Mouse (Mus musculus): ENCODE data around the gene Eef1a2. TPM values are rescaled to one million over a fixed set of nuclear protein-coding genes. Genes with fewer than 3 reads are reported as not detected.

The Eef1a2 gene
- total RNA-seq, 2 experiments from 2014 or later, result 69.0 to 168 TPM

DNA sequence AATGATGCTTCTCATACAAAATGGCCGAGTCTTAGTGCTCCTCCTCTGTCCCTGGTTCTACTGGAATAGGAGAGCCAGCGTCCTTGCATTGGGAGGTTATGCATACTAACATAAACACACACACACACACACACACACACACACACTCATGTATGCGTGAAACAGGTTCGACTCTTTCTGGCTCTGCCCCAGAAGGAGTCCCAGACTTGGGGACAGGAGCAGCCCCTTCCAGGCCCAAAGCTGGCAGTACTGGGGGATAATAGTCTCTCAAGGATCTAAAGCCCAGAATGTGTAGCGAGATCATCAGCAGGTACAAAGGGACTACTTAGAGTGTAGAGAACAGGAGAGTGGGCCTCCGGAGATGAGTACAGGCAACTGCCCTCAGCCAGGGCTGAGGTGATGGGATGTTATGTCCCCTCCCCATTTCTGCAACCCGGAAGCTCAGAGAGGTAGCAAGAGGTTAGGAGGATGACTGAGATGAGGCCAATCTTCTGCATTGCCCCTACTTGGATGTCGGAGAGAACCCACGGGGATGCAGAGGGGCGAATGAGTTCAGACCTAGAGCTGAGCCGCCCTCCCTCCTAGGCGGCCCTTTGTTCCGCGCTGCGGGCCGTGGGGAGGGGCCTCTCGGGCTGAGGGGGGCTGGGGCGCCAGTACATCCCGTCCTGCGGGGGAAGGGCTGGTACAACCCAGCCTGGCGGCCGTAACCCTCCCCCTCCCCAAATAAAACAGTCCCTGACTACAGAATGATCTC is 22.8 kb downstream of the Eef1a2 start:
- DNase-seq, result no peak

DNA sequence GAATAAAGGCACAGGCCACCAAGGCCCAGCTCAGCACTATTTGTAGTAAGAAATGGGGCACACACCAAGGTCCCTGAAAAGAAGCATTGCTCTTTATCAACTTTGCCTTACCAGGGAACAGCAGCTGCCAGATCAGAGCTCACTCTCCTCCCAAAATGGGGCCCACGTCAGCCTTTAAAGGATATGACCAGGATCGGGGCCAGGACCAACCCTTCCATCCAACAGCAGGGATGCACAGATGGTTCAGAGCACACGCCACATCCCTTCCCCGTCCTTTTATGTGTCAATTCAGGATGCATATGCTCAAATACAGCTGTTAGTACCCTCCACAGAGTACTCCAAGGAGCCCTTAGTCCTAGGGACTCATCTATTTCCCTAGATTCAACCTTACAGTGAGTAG is 26.6 kb downstream of the Eef1a2 start:
- DNase-seq, result no peak

DNA sequence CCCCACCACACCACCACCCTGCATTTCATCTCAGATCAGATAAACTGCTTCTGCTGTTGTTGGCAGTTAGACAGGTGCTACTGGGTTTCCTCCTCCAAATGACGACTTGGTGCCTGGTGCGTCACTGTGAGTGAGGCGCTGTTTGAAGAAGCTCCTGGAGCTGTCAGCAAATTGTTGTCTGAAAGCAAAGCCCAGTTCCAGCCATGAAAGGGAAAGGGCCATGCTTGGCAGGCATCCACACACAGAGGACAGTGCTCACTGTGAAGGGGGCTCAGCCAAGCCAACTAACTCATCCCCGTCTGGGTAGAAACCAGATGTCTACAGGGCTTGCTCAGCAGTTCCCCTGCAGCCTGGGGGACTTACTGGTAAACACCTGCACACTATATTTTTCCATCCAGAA is 27.9 kb downstream of the Eef1a2 start:
- DNase-seq, result no peak

DNA sequence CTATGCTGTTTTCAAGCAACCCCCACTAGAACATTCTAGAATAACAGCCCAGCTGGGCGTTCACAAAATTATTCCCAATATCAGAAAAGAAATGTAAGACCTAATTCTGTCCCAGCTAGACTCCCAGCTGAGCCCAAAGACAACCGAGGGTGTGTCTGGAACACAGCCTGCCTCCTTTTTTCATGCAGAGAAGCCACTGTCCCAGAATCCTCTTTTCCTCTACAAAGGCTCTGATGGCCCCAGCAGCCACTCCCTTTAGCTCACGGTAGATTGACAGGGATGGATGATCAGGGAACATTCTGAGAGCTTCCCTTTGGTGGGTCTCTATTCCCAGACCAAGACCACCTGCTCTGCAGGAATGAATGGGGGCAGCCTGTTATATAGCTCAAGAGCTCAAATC is 29.0 kb downstream of the Eef1a2 start:
- DNase-seq, result no peak

DNA sequence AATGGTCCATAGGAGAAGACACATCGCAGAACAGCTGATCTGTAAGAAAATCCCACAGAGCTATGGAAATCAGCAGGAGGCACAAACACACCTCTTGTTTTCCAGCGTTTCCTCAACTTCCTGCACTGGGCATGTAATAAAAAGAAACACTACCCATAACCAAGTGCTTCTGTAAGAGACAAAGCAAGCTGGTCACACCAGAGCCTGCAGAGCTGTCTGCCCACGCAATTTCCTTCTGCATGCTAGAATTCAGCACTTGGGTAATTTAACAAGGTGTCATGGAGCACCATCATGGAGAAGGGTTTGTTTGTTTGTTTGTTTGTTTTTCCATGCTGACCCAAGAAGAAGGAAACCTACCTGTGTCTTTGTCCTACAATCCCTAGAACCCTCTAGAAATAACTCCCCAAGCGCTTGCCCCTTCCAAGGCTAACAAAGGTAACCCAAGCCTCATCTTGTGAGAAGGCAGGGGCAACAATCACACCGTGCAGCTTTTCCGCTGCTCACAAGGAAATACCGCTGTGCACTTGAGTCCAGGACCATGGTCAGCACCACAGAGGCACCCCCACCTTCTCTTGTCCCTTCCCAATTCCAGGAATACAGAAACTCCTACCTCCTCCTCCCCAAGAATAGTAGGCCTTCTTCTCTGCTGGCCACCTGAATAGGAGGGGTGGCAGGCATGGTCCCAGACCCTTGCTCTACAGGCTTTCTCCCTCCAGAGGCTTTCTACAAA is 30.9 kb downstream of the Eef1a2 start:
- peak; percentile 45 for DNase-seq

DNA sequence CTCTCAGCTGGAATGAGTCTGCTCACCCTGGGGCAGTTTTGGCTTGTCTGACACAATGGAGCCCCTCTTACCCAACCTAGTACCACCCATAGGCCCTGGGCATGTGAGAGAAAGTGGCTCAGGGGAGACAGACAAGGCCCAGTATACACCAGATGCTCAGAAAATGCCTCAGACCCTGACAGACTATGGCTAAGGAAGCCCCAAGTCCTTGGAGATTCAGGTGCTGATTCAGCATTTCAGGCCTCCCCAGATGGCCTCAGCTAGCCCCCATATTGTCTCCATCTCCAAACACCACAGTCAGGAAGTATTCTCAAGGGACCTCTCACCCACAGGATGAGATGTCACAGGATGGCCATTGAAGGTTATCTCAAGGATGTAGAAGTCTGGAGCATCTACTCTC is 34.2 kb downstream of the Eef1a2 start:
- no peak for DNase-seq

DNA sequence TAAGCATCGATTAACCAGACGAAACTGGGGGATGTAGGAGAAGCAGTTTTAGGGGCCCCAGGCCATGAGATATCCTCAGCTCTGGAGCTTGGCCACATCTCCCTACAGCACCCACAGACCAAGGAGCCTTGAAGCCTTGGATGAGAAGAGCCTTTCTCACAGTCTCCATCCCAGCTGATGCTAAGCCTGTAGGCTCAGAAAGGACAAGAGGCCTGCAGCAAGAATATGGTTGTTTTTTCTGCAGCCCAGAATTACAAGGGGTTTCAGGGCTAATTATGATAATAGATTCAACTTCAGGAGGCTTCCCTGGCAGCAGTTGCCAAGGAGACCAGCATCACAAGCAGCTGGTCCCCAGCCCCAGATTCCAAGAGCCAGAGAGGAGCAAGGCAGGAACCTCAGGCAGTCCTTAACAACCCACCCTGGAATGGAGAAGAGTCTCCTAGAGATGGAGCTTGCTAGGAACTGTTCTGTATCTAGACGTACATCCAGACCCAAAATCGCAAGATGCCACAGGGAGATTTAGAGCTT is 35.8 kb downstream of the Eef1a2 start:
- no peak for DNase-seq

DNA sequence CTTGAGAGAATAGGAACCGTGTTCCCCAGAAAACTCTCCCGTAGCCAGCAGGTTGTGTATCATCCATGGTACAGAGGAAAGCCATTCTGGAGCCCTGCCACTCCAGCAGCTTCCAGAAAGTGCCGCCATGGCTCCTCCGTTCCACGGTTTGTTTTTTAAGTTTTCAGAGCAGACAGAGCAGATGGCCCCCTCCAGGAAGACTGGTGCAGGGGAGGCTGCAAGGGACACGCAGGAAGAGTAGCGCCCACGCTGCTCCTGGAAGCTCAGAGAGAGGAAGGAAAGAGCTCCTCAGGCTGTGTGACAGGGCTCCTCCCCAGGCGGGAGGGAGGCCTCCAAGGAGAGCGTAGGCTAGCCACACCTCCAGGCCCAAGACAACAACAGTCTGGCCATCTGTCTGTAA is 36.9 kb downstream of the Eef1a2 start:
- no peak for DNase-seq

DNA sequence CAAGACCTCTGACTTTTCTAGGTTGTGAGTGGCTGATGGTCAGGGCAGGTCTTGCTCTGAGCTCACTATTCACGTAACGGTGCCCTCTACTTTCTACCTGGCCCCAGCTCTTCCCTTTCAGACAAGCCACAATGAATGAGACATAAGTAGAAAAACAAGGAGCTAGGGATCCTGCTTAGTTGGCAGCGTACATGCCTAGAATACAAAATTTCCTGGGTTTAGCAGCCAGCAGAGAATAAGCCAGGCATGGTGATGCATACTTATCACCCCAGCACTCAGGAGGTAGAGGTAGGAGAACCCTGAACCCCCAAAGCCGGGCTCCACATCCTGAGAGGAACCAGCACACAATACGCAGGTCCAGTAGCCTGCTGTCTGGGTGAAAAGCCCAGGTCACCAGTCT is 40.4 kb downstream of the Eef1a2 start:
- DNase-seq, result no peak

DNA sequence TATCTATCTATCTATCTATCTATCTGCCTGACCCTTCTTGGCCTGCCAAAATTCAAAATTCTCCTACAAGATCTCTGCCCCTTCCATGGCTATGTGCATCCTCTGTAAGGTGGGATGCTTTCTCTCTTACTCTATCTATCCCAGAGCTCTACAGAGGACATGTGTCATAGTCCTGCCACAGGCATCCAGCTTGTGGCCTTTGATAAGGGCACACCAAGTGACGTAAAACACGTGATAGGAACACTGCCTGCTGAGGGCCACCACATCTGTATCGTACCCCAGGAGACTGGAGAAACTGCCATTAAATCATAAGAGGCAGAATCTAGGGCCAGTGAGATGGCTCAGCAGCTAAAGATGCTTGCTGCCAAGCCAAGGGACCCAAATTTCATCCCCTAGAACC is 41.4 kb downstream of the Eef1a2 start:
- DNase-seq, result no peak

DNA sequence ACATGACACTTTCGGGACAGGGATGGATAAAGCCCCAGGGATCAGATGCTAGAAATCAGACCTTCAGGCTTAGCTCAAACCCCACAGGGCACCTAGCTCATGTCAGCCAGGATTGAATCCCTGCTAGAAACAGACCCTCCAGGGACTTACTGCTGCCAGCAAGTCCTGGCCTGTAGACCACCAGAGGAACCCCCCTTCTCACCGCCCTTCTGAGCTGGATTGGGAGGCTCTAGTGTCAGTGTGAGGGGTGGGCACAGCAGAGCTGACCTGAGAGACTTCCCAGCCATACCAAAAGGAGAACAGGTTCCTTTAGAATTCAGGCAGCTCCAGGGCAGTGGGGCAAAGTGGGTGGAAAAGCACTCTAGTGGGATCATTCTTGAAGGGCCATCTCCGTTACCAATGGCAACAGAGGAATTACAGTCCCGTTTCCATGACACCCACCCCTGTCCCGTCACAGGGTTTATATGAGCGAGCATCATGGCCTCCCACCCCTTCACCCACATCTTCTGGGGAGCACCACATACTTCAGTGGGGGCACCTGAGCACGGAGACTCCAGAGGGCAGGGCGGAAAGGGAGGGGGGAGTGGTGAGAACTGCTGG is 43.0 kb downstream of the Eef1a2 start:
- no peak for DNase-seq

DNA sequence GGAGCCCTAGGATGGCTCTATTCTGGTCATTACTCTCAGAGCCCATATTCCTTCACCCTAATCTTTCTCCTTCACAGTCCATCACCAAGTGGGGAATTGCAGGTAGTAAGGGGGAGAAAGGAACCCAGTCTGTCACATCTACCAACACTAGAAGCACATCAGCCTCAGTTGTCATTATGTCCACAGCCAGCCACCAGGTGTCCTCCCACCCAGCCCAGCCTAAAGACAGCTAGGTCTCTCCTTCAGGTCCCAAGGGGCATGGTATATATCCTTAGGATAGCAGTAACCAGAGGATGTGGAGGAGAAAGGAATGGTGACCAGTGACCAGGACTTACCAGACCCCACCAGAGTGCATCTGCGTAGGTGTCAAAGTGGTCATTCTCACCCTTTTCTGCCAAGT is 45.1 kb downstream of the Eef1a2 start:
- DNase-seq, result no peak

DNA sequence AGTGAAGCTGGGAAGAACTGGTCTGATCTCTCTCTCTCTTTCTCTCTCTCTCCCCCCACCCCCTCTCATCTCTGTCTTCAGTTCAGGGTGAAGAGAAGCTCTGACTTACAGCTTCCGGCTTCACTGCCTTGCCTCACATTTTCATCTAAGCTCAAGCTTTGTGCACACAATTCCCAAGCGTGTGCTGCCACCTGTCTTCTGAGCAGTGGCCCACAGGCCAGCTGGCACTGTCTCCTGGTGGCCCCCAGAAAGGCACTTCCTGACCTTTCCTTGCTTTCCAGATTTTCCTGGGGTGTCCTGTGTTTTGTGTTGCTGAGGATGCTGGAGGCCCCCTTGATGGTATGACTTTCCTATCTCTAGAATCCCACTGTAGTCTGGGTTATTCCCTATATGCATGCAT is 52.7 kb downstream of the Eef1a2 start:
- DNase-seq, result no peak

DNA sequence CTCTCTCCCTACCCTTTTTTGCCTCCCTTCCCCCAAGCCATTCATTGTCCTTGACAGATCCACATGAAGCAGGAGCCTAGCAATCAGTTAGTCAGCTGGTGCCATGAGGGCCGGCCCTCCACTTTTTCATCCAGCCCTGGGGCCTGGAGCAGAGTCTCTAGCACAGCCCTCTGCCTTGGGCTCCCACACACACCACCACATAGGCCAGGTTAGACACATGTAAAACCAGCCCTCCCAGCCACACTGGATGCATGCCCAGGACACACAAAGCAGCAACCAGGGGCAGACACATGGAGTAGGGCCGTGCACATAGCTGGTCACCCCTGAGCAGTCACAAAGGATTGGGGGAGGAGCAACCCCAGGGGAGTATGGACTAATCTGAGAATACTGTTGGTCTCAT is 54.7 kb downstream of the Eef1a2 start:
- peak; percentile 43 for DNase-seq

DNA sequence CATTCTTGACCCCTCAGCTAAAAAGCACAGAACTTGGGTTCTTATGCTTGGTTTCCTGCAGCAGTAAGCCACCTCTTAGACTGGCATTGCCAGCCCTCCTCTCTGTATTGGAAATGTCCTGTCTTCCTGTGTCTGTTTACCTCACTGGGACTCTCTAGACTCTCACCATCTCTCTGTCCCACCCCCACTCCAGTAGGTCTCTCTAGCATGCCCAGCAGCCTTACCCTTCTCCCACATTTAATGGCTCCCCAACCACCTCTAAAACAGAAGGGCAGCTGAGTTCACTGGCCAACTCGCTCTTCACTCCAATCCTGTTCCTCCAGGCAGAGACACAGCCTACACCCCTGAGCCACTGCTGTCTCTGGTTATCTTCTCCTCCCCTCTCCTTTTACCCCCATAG is 55.2 kb downstream of the Eef1a2 start:
- no peak for DNase-seq

DNA sequence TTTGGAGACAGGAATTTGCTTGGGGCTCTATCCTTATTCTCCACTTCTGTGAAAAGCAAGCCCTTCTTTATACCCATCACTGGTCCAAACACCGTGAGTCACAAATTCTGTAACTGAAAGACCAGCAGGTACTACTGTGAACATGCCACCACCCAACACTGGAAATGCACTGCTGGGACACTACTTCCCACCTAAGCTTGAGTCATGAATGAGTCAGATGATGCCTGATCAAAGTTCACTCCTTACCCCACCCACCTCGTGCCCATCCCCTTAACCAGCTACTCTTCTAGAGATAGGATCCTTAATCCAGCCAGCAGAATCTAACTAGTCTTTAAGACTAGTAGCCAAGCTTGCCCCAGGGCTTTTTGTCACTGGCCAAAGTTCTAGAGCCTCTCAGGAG is 56.7 kb downstream of the Eef1a2 start:
- DNase-seq, result no peak

Other genes with a start within 250 kb of the Eef1a2 start
- 10 to 100 TPM; 44.8 to 55.9 TPM for gene Ythdf1, start 236.1 kb downstream of the Eef1a2 start, total RNA-seq (2021)
- gene Birc7, start 228.0 kb downstream of the Eef1a2 start, total RNA-seq (2021), result not detected
- gene Nkain4, start 202.3 kb downstream of the Eef1a2 start, total RNA-seq (2021), result 10 to 100 TPM in 1 of 2 experiments, 1 to 10 TPM in 1; 7.6 to 10.4 TPM
- gene Arfgap1, start 189.8 kb downstream of the Eef1a2 start, total RNA-seq (2021), result 10 to 100 TPM; 52.2 to 63.2 TPM
- gene Col20a1, start 170.5 kb downstream of the Eef1a2 start, total RNA-seq (2021), result 1 to 10 TPM; 2.7 to 4.3 TPM
- 1 to 10 TPM; 6.6 to 8.2 TPM for gene Chrna4, start 113.5 kb downstream of the Eef1a2 start, total RNA-seq (2021)
- 1 to 10 TPM; 4.2 to 8.1 TPM for gene Kcnq2, start 21.7 kb downstream of the Eef1a2 start, total RNA-seq (2021)
- gene Ppdpf, start 30.2 kb upstream of the Eef1a2 start, total RNA-seq (2021), result 10 to 100 TPM; 88.6 to 92.3 TPM
- under 1 TPM; 0.06 to 0.12 TPM for gene Ptk6, start 45.8 kb upstream of the Eef1a2 start, total RNA-seq (2021)
- under 1 TPM; 0.30 to 0.36 TPM for gene Srms, start 56.2 kb upstream of the Eef1a2 start, total RNA-seq (2021)
- gene Fndc11, start 63.0 kb upstream of the Eef1a2 start, total RNA-seq (2021), result under 1 TPM in 1 of 2 experiments, not detected in 1; 0.30 TPM
- 10 to 100 TPM; 14.8 to 16.3 TPM for gene Helz2, start 85.0 kb upstream of the Eef1a2 start, total RNA-seq (2021)
- 10 to 100 TPM; 18.1 to 20.7 TPM for gene Gmeb2, start 131.0 kb upstream of the Eef1a2 start, total RNA-seq (2021)
- 10 to 100 TPM; 19.1 to 35.7 TPM for gene Stmn3, start 157.5 kb upstream of the Eef1a2 start, total RNA-seq (2021)
- 10 to 100 TPM; 33.0 to 50.3 TPM for gene Rtel1, start 162.7 kb upstream of the Eef1a2 start, total RNA-seq (2021)
- 10 to 100 TPM; 26.1 to 37.0 TPM for gene Zgpat, start 207.9 kb upstream of the Eef1a2 start, total RNA-seq (2021)
- 10 to 100 TPM; 37.9 to 48.2 TPM for gene Arfrp1, start 208.4 kb upstream of the Eef1a2 start, total RNA-seq (2021)
- gene Lime1, start 223.1 kb upstream of the Eef1a2 start, total RNA-seq (2021), result 10 to 100 TPM in 1 of 2 experiments, 1 to 10 TPM in 1; 8.8 to 19.2 TPM